Mouse (Mus musculus): Measurements from ENCODE around the gene Hal. TPM values are rescaled to one million over a fixed set of nuclear protein-coding genes. Genes with fewer than 3 reads are reported as not detected.
"Not testable (repeated sequence)": the region's sequence is repeated elsewhere in the genome, so short reads cannot be mapped to it uniquely, and the experiment has no call there.

The Hal gene
- total and polyA plus RNA-seq, 3 experiments: 0.11 TPM; not detected in 2

GRCm38 (mm10) chr10:93543176-93543575, 54.6 kb downstream of the Hal start:
- TF ChIP-seq GATA1 (IDR thresholded peaks at IDR 0.05; ENCODE audit: borderline replicate concordance, low read length) (no peak), GATA2 (IDR thresholded peaks at IDR 0.05; ENCODE audit: borderline replicate concordance, low read depth, low read length) (no peak), POLR2AphosphoS5 (IDR thresholded peaks at IDR 0.05; ENCODE audit: insufficient replicate concordance, low read depth, low read length) (no peak), TAL1 (conservative IDR thresholded peaks at IDR 0.05; ENCODE audit: low read depth, low read length) (no peak), CTCF (IDR thresholded peaks at IDR 0.05; ENCODE audit: low read depth, low read length) (no peak)
- Histone ChIP-seq H3K4me3 (ENCODE audit: low read depth, low read length) (no peak overlapping the region), H3K27me3 (ENCODE audit: insufficient read depth, low read length) (peaks cover 12% of the 10 kb centered on the region), H3K9me3 (replicated peaks) (no peaks in the 10 kb centered on the region), H3K4me1 (ENCODE audit: insufficient read depth, low read depth, low read length) (peaks cover 5% of the 10 kb centered on the region), H3K36me3 (replicated peaks) (no peaks in the 10 kb centered on the region)
- DNase-seq (ENCODE audit: low spot score): no peak
- ATAC-seq (ENCODE audit: extremely low read depth, insufficient number of reproducible peaks, low FRiP score, poor library complexity, severe bottlenecking): no peak

GRCm38 (mm10) chr10:93544172-93544571, 55.6 kb downstream of the Hal start:
- no peak overlapping the region for H3K4me3 ChIP-seq (ENCODE audit: low read depth, low read length)
- no peaks in the 10 kb centered on the region for H3K36me3 ChIP-seq (replicated peaks)
- TF ChIP-seq GATA2 (IDR thresholded peaks at IDR 0.05; ENCODE audit: borderline replicate concordance, low read depth, low read length) (no peak), CTCF (IDR thresholded peaks at IDR 0.05; ENCODE audit: low read depth, low read length) (no peak), TAL1 (conservative IDR thresholded peaks at IDR 0.05; ENCODE audit: low read depth, low read length) (no peak), POLR2AphosphoS5 (IDR thresholded peaks at IDR 0.05; ENCODE audit: insufficient replicate concordance, low read depth, low read length) (no peak), GATA1 (IDR thresholded peaks at IDR 0.05; ENCODE audit: borderline replicate concordance, low read length) (no peak)
- no peak for ATAC-seq (ENCODE audit: extremely low read depth, insufficient number of reproducible peaks, low FRiP score, poor library complexity, severe bottlenecking)
- peaks cover 12% of the 10 kb centered on the region for H3K27me3 ChIP-seq (ENCODE audit: insufficient read depth, low read length)
- DNase-seq (ENCODE audit: low spot score): no peak
- H3K9me3 ChIP-seq (replicated peaks): no peaks in the 10 kb centered on the region
- H3K4me1 ChIP-seq (ENCODE audit: insufficient read depth, low read depth, low read length): peaks cover 8% of the 10 kb centered on the region

GRCm38 (mm10) chr10:93547741-93548270, 59.2 kb downstream of the Hal start:
- no peak for ATAC-seq (ENCODE audit: extremely low read depth, insufficient number of reproducible peaks, low FRiP score, poor library complexity, severe bottlenecking)

GRCm38 (mm10) chr10:93548991-93549390, 60.4 kb downstream of the Hal start:
- H3K4me3 ChIP-seq (ENCODE audit: low read depth, low read length): no peak overlapping the region
- no peaks in the 10 kb centered on the region for H3K36me3 ChIP-seq (replicated peaks)
- DNase-seq (ENCODE audit: low spot score) (no peak), ATAC-seq (ENCODE audit: extremely low read depth, insufficient number of reproducible peaks, low FRiP score, poor library complexity, severe bottlenecking) (no peak; the same call in 1 of the 2 replicates)
- TF ChIP-seq GATA2 (IDR thresholded peaks at IDR 0.05; ENCODE audit: borderline replicate concordance, low read depth, low read length): no peak
- no peak for TF ChIP-seq GATA1 (IDR thresholded peaks at IDR 0.05; ENCODE audit: borderline replicate concordance, low read length)
- no peak for TF ChIP-seq TAL1 (conservative IDR thresholded peaks at IDR 0.05; ENCODE audit: low read depth, low read length)
- peak; percentile 69 for TF ChIP-seq CTCF (IDR thresholded peaks at IDR 0.05; ENCODE audit: low read depth, low read length)
- no peak for TF ChIP-seq POLR2AphosphoS5 (IDR thresholded peaks at IDR 0.05; ENCODE audit: insufficient replicate concordance, low read depth, low read length)
- peaks cover 6% of the 10 kb centered on the region for H3K27me3 ChIP-seq (ENCODE audit: insufficient read depth, low read length)
- peaks cover 5% of the 10 kb centered on the region; the same call in 1 of the 2 replicates for H3K4me1 ChIP-seq (ENCODE audit: insufficient read depth, low read depth, low read length)
- no peaks in the 10 kb centered on the region for H3K9me3 ChIP-seq (replicated peaks)

More at GRCm38 (mm10) chr10:93547741-93548270, 59.2 kb downstream of the Hal start:
- Histone ChIP-seq H3K9me3 (replicated peaks) (no peaks in the 10 kb centered on the region), H3K4me1 (ENCODE audit: insufficient read depth, low read depth, low read length) (peaks cover 5% of the 10 kb centered on the region; the same call in 1 of the 2 replicates), H3K4me3 (ENCODE audit: low read depth, low read length) (no peak overlapping the region), H3K27me3 (ENCODE audit: insufficient read depth, low read length) (peaks cover 6% of the 10 kb centered on the region), H3K36me3 (replicated peaks) (no peaks in the 10 kb centered on the region)
- no peak for TF ChIP-seq GATA2 (IDR thresholded peaks at IDR 0.05; ENCODE audit: borderline replicate concordance, low read depth, low read length)
- TF ChIP-seq POLR2AphosphoS5 (IDR thresholded peaks at IDR 0.05; ENCODE audit: insufficient replicate concordance, low read depth, low read length): no peak
- TF ChIP-seq GATA1 (IDR thresholded peaks at IDR 0.05; ENCODE audit: borderline replicate concordance, low read length): no peak
- no peak for TF ChIP-seq CTCF (IDR thresholded peaks at IDR 0.05; ENCODE audit: low read depth, low read length)
- TF ChIP-seq TAL1 (conservative IDR thresholded peaks at IDR 0.05; ENCODE audit: low read depth, low read length): no peak
- no peak for DNase-seq (ENCODE audit: low spot score)

- Histone ChIP-seq H3K4me3 (ENCODE audit: low read depth, low read length) (no peak overlapping the region), H3K36me3 (replicated peaks) (no peaks in the 10 kb centered on the region), H3K27me3 (ENCODE audit: insufficient read depth, low read length) (peaks cover 8% of the 10 kb centered on the region), H3K4me1 (ENCODE audit: insufficient read depth, low read depth, low read length) (peaks cover 2% of the 10 kb centered on the region; the same call in 1 of the 2 replicates), H3K9me3 (replicated peaks) (no peaks in the 10 kb centered on the region)
- TF ChIP-seq GATA1 (IDR thresholded peaks at IDR 0.05; ENCODE audit: borderline replicate concordance, low read length): no peak
- TF ChIP-seq GATA2 (IDR thresholded peaks at IDR 0.05; ENCODE audit: borderline replicate concordance, low read depth, low read length): no peak
- no peak for TF ChIP-seq CTCF (IDR thresholded peaks at IDR 0.05; ENCODE audit: low read depth, low read length)
- TF ChIP-seq POLR2AphosphoS5 (IDR thresholded peaks at IDR 0.05; ENCODE audit: insufficient replicate concordance, low read depth, low read length): no peak
- TF ChIP-seq TAL1 (conservative IDR thresholded peaks at IDR 0.05; ENCODE audit: low read depth, low read length): no peak
- ATAC-seq (ENCODE audit: extremely low read depth, insufficient number of reproducible peaks, low FRiP score, poor library complexity, severe bottlenecking) (no peak), DNase-seq (ENCODE audit: low spot score) (no peak)
Observed at GRCm38 (mm10) chr10:93549821-93550220, 61.3 kb downstream of the Hal start.

GRCm38 (mm10) chr10:93552596-93552995, 64.0 kb downstream of the Hal start:
- no peaks in the 10 kb centered on the region for H3K36me3 ChIP-seq (replicated peaks)
- no peak overlapping the region for H3K4me3 ChIP-seq (ENCODE audit: low read depth, low read length)
- DNase-seq (ENCODE audit: low spot score) (no peak), ATAC-seq (ENCODE audit: extremely low read depth, insufficient number of reproducible peaks, low FRiP score, poor library complexity, severe bottlenecking) (no peak)
- no peak for TF ChIP-seq CTCF (IDR thresholded peaks at IDR 0.05; ENCODE audit: low read depth, low read length)
- no peak for TF ChIP-seq GATA2 (IDR thresholded peaks at IDR 0.05; ENCODE audit: borderline replicate concordance, low read depth, low read length)
- TF ChIP-seq GATA1 (IDR thresholded peaks at IDR 0.05; ENCODE audit: borderline replicate concordance, low read length): no peak
- TF ChIP-seq TAL1 (conservative IDR thresholded peaks at IDR 0.05; ENCODE audit: low read depth, low read length): no peak
- TF ChIP-seq POLR2AphosphoS5 (IDR thresholded peaks at IDR 0.05; ENCODE audit: insufficient replicate concordance, low read depth, low read length): no peak
- no peaks in the 10 kb centered on the region for H3K9me3 ChIP-seq (replicated peaks)
- peaks cover 9% of the 10 kb centered on the region for H3K27me3 ChIP-seq (ENCODE audit: insufficient read depth, low read length)
- peaks cover 2% of the 10 kb centered on the region; the same call in 1 of the 2 replicates for H3K4me1 ChIP-seq (ENCODE audit: insufficient read depth, low read depth, low read length)

- H3K4me3 ChIP-seq (ENCODE audit: low read depth, low read length); ATAC-seq (ENCODE audit: extremely low read depth, insufficient number of reproducible peaks, low FRiP score, poor library complexity, severe bottlenecking); DNase-seq (ENCODE audit: low spot score); H3K4me1 ChIP-seq (ENCODE audit: insufficient read depth, low read depth, low read length); H3K36me3 ChIP-seq (replicated peaks); H3K9me3 ChIP-seq (replicated peaks): not testable (repeated sequence)
- H3K27me3 ChIP-seq (ENCODE audit: insufficient read depth, low read length): peaks cover 15% of the 10 kb centered on the region
Observed at GRCm38 (mm10) chr10:93557971-93558370, 69.4 kb downstream of the Hal start.

All from G1E (cell line).